Mouse (Mus musculus) C2C12 (cell line): ENCODE measurements around the gene Med13l. TPM values are rescaled to one million over a fixed set of nuclear protein-coding genes. Genes with fewer than 3 reads are reported as not detected.

Source experiments
- H3K27me3 ChIP-seq: one replicate; pipeline ENCODE4 v1.6.1; 2011; ENCODE audit not compliant: control insufficient read depth, insufficient read depth, insufficient read length
- H3K36me3 ChIP-seq: one replicate; pipeline ENCODE4 v1.6.1; 2011; ENCODE audit not compliant: control insufficient read depth, insufficient read depth
- H3K4me3 ChIP-seq: one replicate; pipeline ENCODE4 v1.5.1; 2011; ENCODE audit warnings: mild to moderate bottlenecking, control low read depth; ENCODE audit not compliant: poor library complexity, insufficient read depth, severe bottlenecking
- H3K79me2 ChIP-seq: one replicate; pipeline ENCODE4 v1.6.1; 2011; ENCODE audit not compliant: control insufficient read depth, insufficient read depth
- H3K79me3 ChIP-seq: one replicate; pipeline ENCODE4 v1.6.1; 2011; ENCODE audit warnings: low read depth, control low read depth
- H3ac ChIP-seq: one replicate; pipeline ENCODE3; 2011; ENCODE audit warnings: low read depth; ENCODE audit not compliant: control insufficient read depth, insufficient read length
- CEBPB ChIP-seq: IDR thresholded peaks from one replicate; pipeline ENCODE4 v1.6.1; 2011; ENCODE audit warnings: low read depth, mild to moderate bottlenecking, control low read depth, moderate library complexity
- CTCF ChIP-seq: IDR thresholded peaks from one replicate; pipeline ENCODE4 v1.5.1; 2011; ENCODE audit not compliant: control insufficient read depth, insufficient read depth, insufficient read length
- FOSL1 ChIP-seq: IDR thresholded peaks from one replicate; pipeline ENCODE4 v1.8.0; 2011; ENCODE audit warnings: mild to moderate bottlenecking, low read length; ENCODE audit not compliant: poor library complexity, insufficient read depth, severe bottlenecking
- MAX ChIP-seq: IDR thresholded peaks from one replicate; pipeline ENCODE4 v1.6.1; 2011; ENCODE audit warnings: mild to moderate bottlenecking, control low read depth
- MYOD1 ChIP-seq: IDR thresholded peaks from one replicate; pipeline ENCODE4 v1.6.1; 2011; ENCODE audit warnings: low read depth; ENCODE audit not compliant: control insufficient read depth, insufficient read length
- MYOG ChIP-seq: IDR thresholded peaks from one replicate; pipeline ENCODE4 v1.6.1; 2011; ENCODE audit not compliant: control insufficient read depth, insufficient read length; ENCODE audit errors: extremely low read depth
- USF1 ChIP-seq: IDR thresholded peaks from one replicate; pipeline ENCODE4 v1.6.1; 2011; ENCODE audit warnings: low read depth, mild to moderate bottlenecking, control low read depth, moderate library complexity
- polyA plus RNA-seq: library from polyadenylated mRNA; unstranded; fragments of >200 nt; fragmentation: generic; extraction: Trizol; gene quantifications from one replicate; pipeline ENCODE4 v1.2.1, GENCODE M21; 2012; ENCODE audit warnings: missing spikeins

Med13l gene
- polyA plus RNA-seq, 1 experiment = 6.7 TPM

DNA sequence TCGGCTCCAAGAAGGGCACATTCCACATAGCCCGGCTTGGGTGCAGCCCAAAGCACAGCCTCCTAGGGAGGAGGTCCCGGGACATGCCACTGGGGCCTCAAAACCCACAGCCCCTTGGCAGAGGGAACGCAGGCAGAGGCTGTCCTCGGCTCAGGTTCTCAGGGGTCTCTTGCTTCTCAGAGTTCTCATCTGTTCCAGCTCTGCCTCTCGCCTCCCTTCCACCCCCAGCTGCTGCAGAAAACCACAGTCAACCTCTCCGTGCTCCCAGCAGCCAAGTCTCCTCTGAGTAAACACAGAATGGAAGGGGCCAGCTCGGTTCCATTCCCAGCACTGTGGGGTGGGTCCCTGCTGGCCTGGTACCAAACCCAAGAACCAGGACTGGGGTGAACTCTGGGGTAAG, 25.3 kb upstream of the Med13l start:
- H3K27me3 ChIP-seq = no peaks in the 10 kb centered on the region
- H3ac ChIP-seq = no peak overlapping the region
- no peak overlapping the region for H3K4me3 ChIP-seq
- no peaks in the 10 kb centered on the region for H3K36me3 ChIP-seq
- TF ChIP-seq CEBPB = no peak
- no peak for TF ChIP-seq MAX
- TF ChIP-seq CTCF = no peak
- TF ChIP-seq USF1 = no peak
- no peak for TF ChIP-seq FOSL1
- no peak for TF ChIP-seq MYOG
- TF ChIP-seq MYOD1 = no peak
- H3K79me2 ChIP-seq = no peaks in the 10 kb centered on the region
- no peaks in the 10 kb centered on the region for H3K79me3 ChIP-seq

DNA sequence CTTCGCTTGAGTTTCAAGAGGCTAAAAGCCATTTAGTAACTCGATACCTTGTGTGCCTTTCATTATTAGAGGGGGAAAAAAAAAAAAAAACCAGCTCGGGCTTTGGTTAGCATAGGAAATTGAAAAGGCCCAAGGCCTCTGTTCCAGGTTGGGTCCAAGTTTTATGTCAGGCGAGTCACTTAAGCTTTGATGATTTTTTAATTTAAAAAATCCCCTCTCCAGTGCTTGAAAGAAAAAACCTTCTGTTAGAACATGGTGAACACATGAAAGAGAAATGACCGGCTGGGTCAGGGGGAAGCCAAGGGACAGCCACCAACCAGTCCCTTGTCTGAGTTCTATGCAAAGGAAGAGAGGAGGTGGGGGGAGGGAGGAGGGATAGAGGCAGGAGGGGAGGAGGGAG, 22.0 kb upstream of the Med13l start:
- no peaks in the 10 kb centered on the region for H3K79me3 ChIP-seq
- H3K79me2 ChIP-seq = no peaks in the 10 kb centered on the region
- no peak overlapping the region for H3ac ChIP-seq
- TF ChIP-seq USF1 (no peak), MYOG (no peak), CEBPB (no peak), CTCF (no peak), FOSL1 (no peak), MYOD1 (no peak), MAX (no peak)
- no peak overlapping the region for H3K4me3 ChIP-seq
- H3K36me3 ChIP-seq = no peaks in the 10 kb centered on the region
- H3K27me3 ChIP-seq = no peaks in the 10 kb centered on the region

DNA sequence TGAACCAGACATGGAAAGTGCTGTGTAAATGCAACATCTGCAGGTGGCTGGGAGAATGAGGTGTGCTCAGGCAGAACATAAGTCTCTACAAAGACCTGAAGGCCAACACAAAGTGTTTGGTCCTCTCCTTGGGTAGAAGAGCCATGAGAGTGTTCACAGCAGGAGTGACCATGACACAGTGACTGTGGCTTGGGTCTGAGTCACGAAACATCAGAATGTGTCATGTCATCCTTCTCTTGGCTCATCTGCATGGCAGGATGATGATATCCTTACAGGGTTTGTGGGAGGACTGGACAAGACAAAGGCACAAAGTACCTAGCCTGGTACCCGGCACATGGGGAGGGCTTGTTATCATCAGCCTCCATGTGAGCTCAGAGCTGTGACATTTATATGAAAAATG, 16.7 kb upstream of the Med13l start:
- no peak overlapping the region for H3K4me3 ChIP-seq
- no peaks in the 10 kb centered on the region for H3K79me3 ChIP-seq
- no peak for TF ChIP-seq MAX
- TF ChIP-seq FOSL1 = no peak
- TF ChIP-seq MYOG = no peak
- TF ChIP-seq CEBPB = no peak
- no peak for TF ChIP-seq MYOD1
- no peak for TF ChIP-seq CTCF
- no peak for TF ChIP-seq USF1
- H3K27me3 ChIP-seq = no peaks in the 10 kb centered on the region
- no peak overlapping the region for H3ac ChIP-seq
- H3K36me3 ChIP-seq = no peaks in the 10 kb centered on the region
- no peaks in the 10 kb centered on the region for H3K79me2 ChIP-seq

DNA sequence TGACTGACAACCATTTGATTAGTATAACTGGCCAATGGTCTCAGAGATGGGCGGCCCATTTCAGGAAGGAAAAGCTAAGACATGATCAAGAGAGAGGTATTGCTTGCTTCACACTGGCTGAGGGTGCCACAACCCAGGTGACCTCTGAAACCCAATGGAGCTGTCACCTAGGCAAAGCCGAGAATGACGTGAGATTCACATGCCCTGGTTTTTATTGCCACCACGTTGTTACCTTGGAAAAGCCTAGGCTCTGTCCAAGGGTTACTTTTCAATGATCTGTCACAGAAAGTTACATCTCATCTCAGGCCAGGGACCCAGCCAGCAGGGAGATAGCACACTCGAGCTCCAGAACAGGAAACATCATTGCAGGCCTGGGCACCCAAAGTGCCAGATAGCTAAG, 10.0 kb upstream of the Med13l start:
- no peak for TF ChIP-seq CTCF
- no peak for TF ChIP-seq CEBPB
- TF ChIP-seq MAX = no peak
- no peak for TF ChIP-seq FOSL1
- no peak for TF ChIP-seq MYOD1
- TF ChIP-seq USF1 = no peak
- no peak for TF ChIP-seq MYOG
- Histone ChIP-seq H3ac (no peak overlapping the region), H3K79me3 (no peaks in the 10 kb centered on the region)

DNA sequence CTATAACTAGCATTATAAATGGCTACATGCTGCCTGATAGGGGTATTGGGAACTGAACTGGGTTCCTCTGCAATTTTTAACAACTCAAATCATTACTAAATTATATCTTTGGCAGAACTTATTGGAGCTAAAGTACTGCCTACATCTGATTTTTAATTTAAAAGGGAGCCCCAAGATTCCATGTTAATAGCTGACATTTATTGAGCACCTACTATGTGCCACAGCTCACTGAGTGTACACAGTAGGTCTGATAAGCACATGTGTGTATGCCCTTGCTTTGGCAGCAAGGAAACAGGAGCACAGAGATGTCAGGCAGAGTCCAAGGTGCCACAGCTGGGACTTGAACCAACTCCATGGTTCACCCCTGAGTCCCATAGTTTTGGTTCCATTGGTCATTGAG, 7.2 kb upstream of the Med13l start:
- Histone ChIP-seq H3K79me2 (no peaks in the 10 kb centered on the region), H3ac (no peak overlapping the region), H3K4me3 (no peak overlapping the region), H3K36me3 (no peaks in the 10 kb centered on the region), H3K79me3 (no peaks in the 10 kb centered on the region), H3K27me3 (no peaks in the 10 kb centered on the region)
- no peak for TF ChIP-seq MAX
- no peak for TF ChIP-seq USF1
- TF ChIP-seq MYOG = no peak
- no peak for TF ChIP-seq CEBPB
- no peak for TF ChIP-seq MYOD1
- no peak for TF ChIP-seq FOSL1
- no peak for TF ChIP-seq CTCF

More for the DNA sequence above, 10.0 kb upstream of the Med13l start:
- H3K36me3 ChIP-seq = no peaks in the 10 kb centered on the region
- no peaks in the 10 kb centered on the region for H3K79me2 ChIP-seq
- no peak overlapping the region for H3K4me3 ChIP-seq
- no peaks in the 10 kb centered on the region for H3K27me3 ChIP-seq

DNA sequence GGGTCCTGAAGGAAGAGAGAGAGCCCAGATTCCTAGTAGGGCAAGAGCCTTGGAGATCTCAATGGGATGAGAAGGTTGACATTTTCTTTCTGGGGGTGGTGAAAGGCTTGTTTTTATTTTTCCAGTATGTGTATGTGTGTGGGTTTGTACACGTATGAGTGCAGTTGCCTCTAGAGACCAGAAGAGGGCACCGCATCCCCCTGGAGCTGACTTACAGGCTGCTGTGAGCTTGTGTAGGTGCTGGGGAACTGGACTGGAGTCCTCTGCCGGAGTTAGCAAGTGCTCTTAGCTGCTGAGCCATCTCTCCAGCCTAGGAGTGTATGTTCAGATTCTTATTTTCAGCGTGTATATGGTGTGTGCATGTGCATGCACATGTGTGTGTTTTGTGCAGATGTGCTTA, 5.2 kb upstream of the Med13l start:
- Histone ChIP-seq H3K79me2 (no peaks in the 10 kb centered on the region), H3K27me3 (no peaks in the 10 kb centered on the region), H3K79me3 (no peaks in the 10 kb centered on the region), H3ac (no peak overlapping the region), H3K36me3 (no peaks in the 10 kb centered on the region), H3K4me3 (no peak overlapping the region)
- no peak for TF ChIP-seq MYOG
- no peak for TF ChIP-seq FOSL1
- TF ChIP-seq MYOD1 = no peak
- no peak for TF ChIP-seq USF1
- no peak for TF ChIP-seq CEBPB
- no peak for TF ChIP-seq CTCF
- TF ChIP-seq MAX = no peak
